Mouse (Mus musculus) mouse embryonic stem cell (cell line): ENCODE results near the gene Tmem51.

Source experiments
- in situ Hi-C, 2 experiments: fragments of 300-500 bp; cut with MboI; formaldehyde crosslinking; loops; 1 replicate in 1 of 2; 3 replicates in 1 of 2; pipeline ENCODE4 v1.14.3; 2019 to 2020; ENCODE audit warnings: low sequenced_read_pairs in 2 of 2, low pct_unique_long_range_greater_than_20kb in 1 of 2, mixed read lengths in 1 of 2; ENCODE audit not compliant: unreplicated experiment in 1 of 2

The Tmem51 gene

DNA sequence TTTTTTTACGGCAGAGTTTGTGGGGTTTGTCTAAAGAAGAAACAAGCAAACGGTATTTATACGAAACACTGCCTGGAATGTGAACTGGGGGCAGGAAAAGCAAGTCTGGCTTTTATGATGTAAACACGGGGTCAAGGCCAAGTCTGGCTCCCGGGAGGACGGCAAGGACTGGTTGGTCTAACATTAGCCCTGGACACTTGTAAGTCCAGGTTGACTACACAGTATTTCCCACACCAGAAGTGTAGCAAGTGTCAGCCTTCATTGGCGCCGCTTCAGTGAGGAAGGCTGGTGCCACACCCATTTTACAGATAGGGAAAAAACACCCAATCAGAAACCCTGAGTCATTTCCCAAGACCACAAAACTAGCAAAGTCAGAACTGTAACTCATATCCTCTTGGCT lies 18.8 kb downstream of the Tmem51 start:
- in situ Hi-C loops = loop anchor here (10.0 to 25.0 kb wide), 2 partner anchors 503 to 780 kb away; no protein-coding TSS in a partner anchor

DNA sequence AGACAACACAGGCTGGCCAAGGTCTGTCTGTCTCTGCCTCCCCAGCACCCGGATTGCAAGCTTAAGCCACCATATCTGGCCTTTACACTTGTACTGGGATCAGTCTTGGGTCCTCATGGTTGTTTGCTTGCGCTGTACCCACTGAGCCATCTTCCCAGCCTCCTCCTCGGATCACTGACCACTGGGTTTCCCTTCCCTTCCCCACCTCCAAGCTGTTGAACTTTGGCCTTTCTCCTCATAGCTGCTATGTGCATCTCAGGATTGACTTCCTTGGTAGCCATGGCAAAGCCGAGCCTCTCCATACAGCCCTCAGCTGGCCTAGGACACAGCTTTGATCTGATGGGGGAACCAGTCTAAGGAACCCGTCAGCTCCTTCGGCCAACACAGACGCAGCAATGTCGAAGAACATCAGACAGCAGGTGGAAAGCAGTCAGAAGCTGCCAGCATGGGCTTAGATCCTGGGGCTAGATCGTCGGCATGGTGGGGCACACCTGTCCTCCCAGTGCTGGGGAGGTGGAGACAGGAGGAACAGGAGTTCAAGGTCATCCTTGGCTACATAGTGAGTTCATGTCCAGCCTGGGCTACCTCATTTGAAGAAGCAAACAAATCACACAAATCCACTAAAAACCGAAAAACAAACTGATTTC lies 19.4 kb downstream of the Tmem51 start:
- in situ Hi-C loops = loop anchor here (10.0 to 25.0 kb wide), 2 partner anchors 502 to 780 kb away; no protein-coding TSS in a partner anchor

DNA sequence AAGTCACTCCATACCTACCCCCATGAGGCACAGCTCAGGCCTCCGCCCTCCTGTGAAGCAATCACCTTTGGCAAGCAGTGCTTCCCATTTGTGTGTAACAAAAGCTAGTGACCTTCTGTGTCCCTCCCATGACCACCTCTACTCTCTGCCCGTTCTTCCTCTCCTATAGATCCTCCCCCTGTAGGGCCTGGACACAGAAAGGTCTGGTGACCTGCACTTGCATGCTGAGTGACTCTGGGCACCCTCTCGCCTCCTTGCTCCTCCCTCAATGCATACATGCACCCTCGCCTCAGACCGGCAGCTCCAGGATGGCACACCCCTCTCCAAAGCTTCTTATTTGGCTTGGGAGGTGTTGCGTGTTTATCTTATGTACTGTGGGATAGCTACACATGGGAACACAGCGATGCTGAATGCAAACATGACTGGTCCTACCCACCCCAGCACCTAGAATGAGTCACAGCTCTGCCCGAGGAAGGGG lies 21.0 kb downstream of the Tmem51 start:
- in situ Hi-C loops = loop anchor here (10.0 to 25.0 kb wide), 2 partner anchors 501 to 778 kb away; no protein-coding TSS in a partner anchor

DNA sequence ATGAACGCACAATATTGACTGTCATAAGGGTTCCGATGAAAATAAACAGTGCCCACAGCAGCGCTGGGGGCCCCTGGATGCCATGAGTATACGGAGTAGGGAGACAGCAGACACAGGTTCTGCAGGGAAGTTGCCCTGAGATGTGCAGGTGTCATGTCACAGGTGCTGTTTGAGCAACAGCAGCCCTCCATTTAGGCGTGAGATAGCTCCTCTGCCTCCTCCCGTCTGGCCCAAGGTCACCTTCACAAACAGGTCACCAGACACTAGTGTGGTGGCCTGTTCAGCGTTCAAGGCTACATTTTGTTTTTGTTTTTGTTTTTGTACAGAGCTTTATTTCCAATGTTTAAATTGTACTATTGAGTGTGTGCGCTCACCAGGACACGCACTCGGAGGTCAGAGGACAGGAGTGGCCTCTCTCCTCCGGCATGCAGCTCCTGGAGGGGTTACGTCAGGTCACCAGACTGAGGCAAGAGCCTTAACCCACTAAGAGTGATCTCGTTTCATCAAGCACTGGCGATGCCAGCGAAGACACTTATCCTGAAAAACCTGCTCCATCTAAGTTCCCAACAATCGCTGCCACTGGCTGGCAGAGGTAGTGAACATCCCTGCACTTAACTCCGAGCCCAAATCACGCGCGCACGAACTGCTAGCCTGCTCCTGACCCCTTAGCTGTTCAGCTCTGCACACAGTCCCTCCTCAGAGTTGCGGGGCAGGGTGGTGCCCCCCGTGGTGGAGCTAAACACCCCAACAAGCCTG lies 22.4 kb downstream of the Tmem51 start:
- in situ Hi-C loops = loop anchor here (10.0 to 25.0 kb wide), 2 partner anchors 499 to 777 kb away; no protein-coding TSS in a partner anchor

DNA sequence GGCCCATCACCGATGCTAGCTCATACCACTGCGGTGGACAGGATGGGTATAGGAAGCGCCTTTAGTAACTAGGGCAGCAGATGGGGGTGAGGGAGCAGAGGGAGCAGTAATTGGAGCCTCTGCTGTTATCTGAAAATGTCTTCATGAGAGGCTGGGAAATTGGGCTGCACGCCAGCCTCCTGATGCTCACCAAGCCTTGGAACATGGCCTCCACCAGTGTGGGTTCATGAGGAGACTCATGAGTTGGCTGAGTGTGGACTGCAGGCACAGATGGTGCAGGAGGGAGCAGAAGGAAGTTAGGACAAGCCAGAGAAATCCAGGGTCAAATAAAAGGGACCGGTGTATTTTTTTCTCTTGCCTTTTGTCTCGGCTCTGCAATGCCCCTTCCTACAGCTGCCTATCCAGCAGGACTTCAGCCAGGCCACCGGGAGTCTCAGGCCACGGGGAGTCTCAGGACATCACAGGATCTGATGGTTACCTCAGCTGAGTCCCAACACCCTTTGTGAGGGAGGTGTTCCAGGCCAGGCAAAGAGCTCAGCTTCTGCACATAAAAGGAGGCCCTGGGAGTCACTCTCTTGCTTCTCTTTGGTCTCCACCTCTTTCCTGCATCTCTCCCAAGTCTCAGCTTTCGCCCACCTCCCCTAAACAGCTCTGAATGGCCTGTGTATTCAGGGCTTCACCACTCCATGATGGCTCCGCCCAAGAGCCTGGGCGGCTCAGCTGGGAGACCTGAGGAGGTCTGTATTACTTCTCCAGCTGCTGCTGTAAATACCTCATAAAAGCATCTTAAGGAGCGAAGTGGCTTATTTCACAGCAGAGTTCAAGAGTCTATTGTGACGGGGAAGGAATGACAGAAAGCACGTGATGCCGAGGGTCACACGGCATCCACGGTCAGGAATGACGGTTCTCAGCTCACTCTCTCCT lies 23.4 kb downstream of the Tmem51 start:
- in situ Hi-C loops = loop anchor here (10.0 to 25.0 kb wide), 2 partner anchors 498 to 776 kb away; no protein-coding TSS in a partner anchor

DNA sequence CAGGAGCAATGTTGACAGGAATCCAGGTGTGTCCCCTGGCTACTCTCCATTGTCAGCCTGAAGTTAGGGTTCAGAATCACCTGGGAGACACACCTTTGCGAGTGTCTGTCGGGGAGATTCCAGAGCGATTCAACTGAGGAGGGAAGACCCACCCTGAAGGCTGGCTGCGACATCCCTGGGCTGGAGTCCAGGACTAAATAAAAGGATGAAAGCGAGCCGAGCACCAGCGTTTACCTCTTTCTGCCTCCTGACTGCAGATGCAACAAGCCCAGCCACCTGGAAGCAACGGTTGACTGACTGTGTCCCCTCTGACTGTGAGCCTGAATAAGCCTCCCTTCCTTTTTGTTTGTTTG lies 24.3 kb downstream of the Tmem51 start:
- in situ Hi-C loops = loop anchor here (10.0 to 25.0 kb wide), 2 partner anchors 498 to 775 kb away; no protein-coding TSS in a partner anchor

DNA sequence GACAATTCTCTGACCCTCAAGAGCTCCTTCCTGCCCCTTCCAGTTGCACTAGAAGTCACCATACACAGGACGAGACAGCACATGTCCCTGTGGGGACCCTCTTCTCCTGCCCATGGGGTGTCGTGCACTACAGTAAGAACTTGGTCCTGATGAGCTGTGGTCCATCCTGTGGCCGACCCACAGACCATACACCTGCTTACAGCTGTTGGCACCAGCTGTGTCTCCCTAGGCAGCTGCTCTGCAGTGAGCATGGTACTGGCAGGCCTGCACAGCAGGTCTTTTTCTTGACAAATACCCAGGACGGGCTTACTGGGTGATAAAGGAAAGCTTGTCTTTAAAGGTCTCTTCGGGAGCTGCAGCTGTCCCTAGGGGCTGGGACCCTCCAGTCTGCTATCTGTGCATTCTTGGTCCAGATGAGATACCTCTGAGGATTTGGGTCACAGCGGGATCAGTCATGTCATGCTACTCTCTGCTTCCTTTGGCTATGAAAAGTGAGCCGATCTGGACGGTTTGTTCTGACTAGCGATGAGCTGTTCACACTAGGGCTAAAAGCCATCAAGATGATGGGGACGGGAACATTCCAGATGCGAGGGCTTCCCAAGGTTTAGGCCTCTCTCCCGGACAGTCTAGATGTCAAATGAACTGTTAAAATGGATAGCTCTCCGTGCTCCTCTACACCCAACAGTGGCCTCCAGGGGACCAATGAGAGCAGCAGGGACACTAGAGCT lies 24.8 kb downstream of the Tmem51 start:
- in situ Hi-C loops = loop anchor here (25.0 kb wide), 1 partner anchor 497 kb away; no protein-coding TSS in a partner anchor

DNA sequence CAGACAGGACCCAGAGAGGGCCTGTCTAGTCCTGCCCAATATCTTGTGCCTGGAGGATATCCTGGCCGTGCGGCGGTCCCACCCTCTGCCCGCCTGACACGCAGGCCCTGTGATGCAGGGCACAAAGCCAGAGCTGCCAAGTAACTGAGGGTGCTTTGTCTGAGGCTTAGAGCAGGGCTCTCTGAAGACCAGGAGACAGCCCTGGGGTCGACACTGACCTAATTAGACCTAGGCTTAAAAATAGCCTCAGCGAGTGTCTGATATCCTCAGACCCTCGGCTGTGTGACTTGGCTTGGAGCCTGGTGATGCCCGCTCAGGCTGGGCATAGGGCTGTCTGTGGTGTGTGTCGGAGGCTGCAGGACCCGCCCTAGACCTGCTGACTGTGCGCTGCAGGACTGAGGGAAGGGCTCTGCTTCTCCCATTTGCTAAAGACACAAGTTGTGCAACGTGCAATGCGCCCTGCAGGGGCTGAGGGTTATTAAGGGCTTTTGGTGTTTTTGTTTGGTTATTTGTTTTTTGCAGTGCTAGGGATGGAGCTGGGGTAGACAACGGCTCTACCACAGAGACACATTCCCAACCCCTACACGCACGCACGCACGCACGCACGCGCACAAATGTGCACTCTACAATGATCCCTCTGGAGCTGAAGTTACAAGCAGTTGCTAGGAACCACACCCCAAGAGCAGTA lies 26.4 kb downstream of the Tmem51 start:
- in situ Hi-C loops = loop anchor here (25.0 kb wide), 1 partner anchor 495 kb away; no protein-coding TSS in a partner anchor

DNA sequence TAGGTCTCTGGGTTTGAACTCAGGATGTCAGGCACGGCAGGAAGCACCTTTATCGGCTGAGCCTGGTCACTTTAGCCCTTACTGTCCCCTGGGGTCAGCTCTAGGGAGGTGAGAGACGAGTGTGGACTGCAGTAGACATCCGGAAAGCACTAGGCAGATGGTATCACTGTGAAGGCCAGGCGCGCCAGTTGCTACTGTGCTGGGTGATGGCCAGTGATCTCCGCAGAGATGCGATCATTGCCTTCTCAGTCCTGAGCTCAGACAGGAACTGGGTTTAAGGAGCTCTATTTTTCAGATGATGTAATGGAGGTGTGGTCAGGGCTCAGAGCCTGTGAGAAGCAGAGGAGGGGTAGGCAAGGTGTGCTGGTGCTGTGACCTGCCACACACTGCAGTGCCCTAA lies 28.5 kb downstream of the Tmem51 start:
- in situ Hi-C loops = loop anchor here (25.0 kb wide), 1 partner anchor 493 kb away; no protein-coding TSS in a partner anchor

DNA sequence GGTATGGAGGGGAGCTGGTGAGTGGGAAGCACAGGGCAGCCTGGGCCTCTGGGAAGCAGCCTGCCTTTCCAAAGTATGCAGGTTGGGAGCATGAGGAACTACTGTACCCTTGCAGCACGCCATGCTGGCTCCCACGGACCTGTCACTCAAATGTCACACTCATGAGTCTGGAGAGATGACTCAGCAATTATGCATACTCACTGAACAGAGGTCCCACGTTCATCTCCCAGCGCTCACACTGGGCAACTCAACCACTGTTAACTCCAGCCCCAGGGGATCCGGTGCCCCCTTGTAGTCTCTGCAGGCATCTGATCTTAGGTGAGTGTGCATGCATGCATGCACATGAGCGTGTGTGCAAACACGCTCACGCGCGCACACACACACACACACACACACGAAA lies 29.5 kb downstream of the Tmem51 start:
- in situ Hi-C loops = loop anchor here (25.0 kb wide), 1 partner anchor 492 kb away; no protein-coding TSS in a partner anchor

DNA sequence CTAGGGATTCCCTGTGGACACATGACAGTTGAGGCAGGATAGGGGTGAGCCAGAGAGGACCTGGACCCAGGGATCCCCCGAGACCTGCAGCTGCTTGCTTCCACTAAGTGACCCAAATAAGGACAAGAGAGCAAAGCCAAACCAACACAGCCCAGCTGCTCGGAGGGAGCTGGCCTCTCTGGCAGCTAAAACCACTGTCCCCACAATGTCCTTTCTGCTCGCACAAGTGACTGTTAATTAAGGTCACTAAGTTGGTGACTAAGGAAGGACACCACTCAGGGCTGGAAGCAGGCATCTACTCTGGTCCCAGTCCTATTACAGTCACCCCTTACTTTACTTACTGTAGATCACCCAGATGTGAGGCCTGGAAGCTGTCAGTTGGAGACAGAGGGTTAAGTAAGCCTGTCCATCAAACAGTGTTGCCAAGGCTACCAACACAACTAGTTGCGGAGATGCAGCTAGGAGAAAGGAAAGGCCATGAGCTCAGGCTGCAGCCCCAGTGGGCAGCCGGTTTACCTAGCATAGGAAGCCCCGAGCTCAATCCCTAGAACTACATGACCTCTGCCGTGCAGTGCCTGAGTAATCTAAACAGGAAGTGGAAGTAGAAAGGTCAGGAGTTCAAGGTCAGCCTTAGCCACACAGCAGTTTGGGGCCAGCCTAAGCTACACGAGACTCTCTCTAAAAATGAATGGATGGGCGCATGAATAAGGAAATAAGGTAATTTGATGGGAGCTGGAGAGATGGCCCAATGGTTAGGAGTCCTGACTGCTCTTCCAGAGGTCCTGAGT lies 30.2 kb downstream of the Tmem51 start:
- in situ Hi-C loops = loop anchor here (25.0 kb wide), 1 partner anchor 492 kb away; no protein-coding TSS in a partner anchor

DNA sequence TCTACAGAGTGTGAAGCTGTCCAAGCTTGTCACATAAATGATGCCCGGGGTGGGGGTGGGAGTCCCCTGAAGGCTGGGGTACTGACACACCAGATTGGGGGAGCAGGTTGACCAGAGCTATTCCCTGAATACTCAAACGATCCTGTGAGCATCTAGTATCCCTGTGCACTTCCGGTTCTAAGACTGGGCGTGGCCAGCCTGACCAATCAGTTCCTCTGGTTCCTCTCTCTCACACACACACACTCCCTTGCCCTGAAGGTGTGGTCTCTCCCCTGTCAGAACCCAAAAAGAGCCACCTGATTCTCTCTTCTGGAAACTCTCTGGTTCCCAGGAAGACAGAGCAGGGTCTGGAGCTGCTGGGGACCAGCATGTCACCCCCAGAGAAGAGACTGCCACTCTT lies 30.8 kb downstream of the Tmem51 start:
- in situ Hi-C loops = loop anchor here (25.0 kb wide), 1 partner anchor 491 kb away; no protein-coding TSS in a partner anchor

DNA sequence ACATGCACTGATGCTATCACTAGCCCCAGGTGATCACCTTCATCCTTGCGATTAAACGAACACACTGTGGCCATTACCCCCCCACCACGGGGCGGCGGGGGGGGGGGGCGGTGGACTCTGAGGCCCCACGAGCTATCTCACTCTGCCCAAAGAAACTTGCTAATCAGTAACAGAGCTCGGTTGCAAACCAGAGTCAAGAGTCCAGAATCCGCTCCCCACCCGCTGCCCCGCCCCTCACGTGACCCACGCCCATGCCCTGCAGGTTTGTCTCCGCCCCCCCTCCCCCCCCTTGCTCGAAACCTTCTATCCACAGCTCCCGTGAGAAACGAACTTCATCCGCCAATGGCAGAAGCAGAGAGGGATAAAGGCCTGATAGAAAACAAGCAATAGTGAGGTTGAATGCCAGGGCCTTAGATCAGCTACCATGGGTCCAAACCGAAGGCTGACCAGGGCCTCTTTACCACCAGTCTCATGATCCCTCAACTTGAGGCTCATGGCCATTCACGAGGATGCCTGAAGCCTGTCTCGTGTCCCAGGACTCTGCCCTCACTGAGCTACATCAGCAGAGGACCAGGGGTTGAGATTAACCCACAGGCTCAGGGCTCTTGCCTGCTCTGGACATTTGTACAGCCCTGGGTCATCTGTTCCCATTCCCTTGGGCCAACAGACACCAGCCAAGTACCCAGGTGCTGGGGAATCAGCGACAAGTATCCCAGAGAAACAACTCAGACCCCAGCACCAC lies 31.5 kb downstream of the Tmem51 start:
- in situ Hi-C loops = loop anchor here (25.0 kb wide), 1 partner anchor 490 kb away; no protein-coding TSS in a partner anchor

DNA sequence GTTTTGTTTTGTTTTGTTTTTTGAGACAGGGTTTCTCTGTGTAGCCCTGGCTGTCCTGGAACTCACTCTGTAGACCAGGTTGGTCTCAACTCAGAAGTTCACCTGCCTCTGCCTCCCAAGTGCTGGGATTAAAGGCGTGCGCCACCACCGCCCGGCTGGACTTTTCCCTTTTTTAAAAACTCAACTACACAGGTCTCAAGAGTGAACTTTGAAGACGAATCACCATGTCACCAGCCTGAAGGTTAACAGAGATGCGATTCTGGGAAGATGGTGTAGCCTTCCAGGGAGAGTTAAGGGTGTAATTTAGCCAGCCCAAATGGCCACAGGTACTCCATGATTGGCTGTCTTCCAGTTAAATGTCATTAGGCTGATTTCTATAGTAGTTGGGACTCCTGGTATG lies 32.2 kb downstream of the Tmem51 start:
- in situ Hi-C loops = loop anchor here (25.0 kb wide), 1 partner anchor 490 kb away; no protein-coding TSS in a partner anchor

DNA sequence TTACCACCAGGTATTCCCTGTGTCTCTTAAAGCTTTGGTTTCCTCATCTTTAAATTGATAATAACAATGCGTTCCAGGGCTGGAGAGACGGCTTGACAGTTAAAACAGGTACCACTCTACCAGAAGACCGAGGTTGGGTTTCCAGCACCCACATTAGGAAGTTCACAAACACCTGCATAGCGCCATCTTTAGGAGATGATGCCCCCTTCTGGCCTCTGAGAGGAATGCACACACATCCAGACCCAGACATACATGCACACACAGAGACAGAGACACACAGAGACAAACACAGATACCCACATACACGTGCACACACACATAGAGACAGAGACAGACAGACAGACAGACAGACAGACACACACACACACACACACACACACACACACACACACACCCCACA lies 34.1 kb downstream of the Tmem51 start:
- in situ Hi-C loops = loop anchor here (25.0 kb wide), 1 partner anchor 488 kb away; no protein-coding TSS in a partner anchor

DNA sequence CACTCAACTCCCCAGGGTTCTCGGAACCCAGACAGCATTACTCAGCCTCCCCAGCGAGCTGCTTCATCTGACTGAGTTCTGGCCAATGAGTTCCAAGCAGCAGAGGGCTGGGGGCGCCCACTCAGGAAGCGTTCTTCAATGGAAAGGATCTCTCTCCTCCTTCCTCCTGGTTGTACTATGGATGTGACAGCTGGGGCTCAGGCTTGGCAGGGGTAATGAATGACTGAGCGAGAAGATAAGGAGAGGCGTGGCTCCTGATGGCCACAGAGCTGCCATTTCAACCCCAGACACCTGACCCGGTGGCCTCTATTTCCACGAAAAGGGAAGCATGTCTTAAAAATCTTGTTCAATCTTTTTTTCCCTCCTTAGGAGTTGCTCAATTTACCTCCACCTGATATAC lies 35.7 kb downstream of the Tmem51 start:
- in situ Hi-C loops = no loop called here
